Mouse (Mus musculus) ovary, adult 2 months (tissue): ENCODE data around the gene Olfr1000. TPM values are rescaled to one million over a fixed set of nuclear protein-coding genes. Genes with fewer than 3 reads are reported as not detected.

Source experiments
- polyA plus RNA-seq: library from polyadenylated mRNA; depleted of rRNA; stranded (reverse); fragments of >200 nt; gene quantifications from 2 replicates; pipeline ENCODE4 v1.2.3, GENCODE M21; 2012; rRNA removed

Olfr1000 gene
- polyA plus RNA-seq: not detected in 2 replicates

GRCm38 (mm10) chr2:85611803-85612202 lies at the start of gene Olfr1000:
Olfr1000 (minus strand) TSS chr2:85611903.

GRCm38 (mm10) chr2:85650604-85651003 lies 38.9 kb upstream of the Olfr1000 start, which contains the start of gene Olfr1002:
Olfr1002 (minus strand) TSS chr2:85650704.

GRCm38 (mm10) chr2:85588648-85589047 lies 23.1 kb downstream of the Olfr1000 start, which contains the start of gene Olfr998:
Olfr998 (plus strand) TSS chr2:85588948.

GRCm38 (mm10) chr2:85578915-85579314 lies 32.8 kb downstream of the Olfr1000 start, which contains the start of gene Olfr996:
Olfr996 (plus strand) TSS chr2:85579215.

Other genes starting within 250 kb of the Olfr1000 start
- not detected in 2 replicates for gene Olfr988, start 248.7 kb downstream of the Olfr1000 start, polyA plus RNA-seq
- not detected in 2 replicates for gene Olfr992, start 202.4 kb downstream of the Olfr1000 start, polyA plus RNA-seq
- not detected in 2 replicates for gene Olfr993, start 197.0 kb downstream of the Olfr1000 start, polyA plus RNA-seq
- gene Olfr994, start 175.5 kb downstream of the Olfr1000 start, polyA plus RNA-seq: not detected in 2 replicates
- not detected in 2 replicates for gene Olfr995, start 168.3 kb downstream of the Olfr1000 start, polyA plus RNA-seq
- 6.7 and 7.1 TPM in 2 replicates for gene 4833423E24Rik, start 92.9 kb downstream of the Olfr1000 start, polyA plus RNA-seq
- not detected in 2 replicates for gene Olfr996, start 32.7 kb downstream of the Olfr1000 start, polyA plus RNA-seq
- gene Olfr998, start 23.0 kb downstream of the Olfr1000 start, polyA plus RNA-seq: not detected in 2 replicates
- gene Olfr1002, start 38.8 kb upstream of the Olfr1000 start, polyA plus RNA-seq: not detected in 2 replicates
- gene Olfr154, start 52.6 kb upstream of the Olfr1000 start, polyA plus RNA-seq: not detected in 2 replicates
- not detected in 2 replicates for gene Olfr1006, start 66.9 kb upstream of the Olfr1000 start, polyA plus RNA-seq
- gene Olfr1008, start 77.5 kb upstream of the Olfr1000 start, polyA plus RNA-seq: not detected in 2 replicates
- gene Olfr1009, start 103.5 kb upstream of the Olfr1000 start, polyA plus RNA-seq: not detected in 2 replicates
- not detected in 2 replicates for gene Olfr1012, start 150.9 kb upstream of the Olfr1000 start, polyA plus RNA-seq
- not detected in 2 replicates for gene Olfr1013, start 155.2 kb upstream of the Olfr1000 start, polyA plus RNA-seq
- not detected in 2 replicates for gene Olfr1014, start 160.8 kb upstream of the Olfr1000 start, polyA plus RNA-seq
- gene Olfr1015, start 170.1 kb upstream of the Olfr1000 start, polyA plus RNA-seq: not detected in 2 replicates
- gene Olfr1016, start 190.6 kb upstream of the Olfr1000 start, polyA plus RNA-seq: not detected in 2 replicates
- not detected in 2 replicates for gene Olfr1018, start 206.6 kb upstream of the Olfr1000 start, polyA plus RNA-seq
- gene Olfr1019, start 233.6 kb upstream of the Olfr1000 start, polyA plus RNA-seq: not detected in 2 replicates
- gene Olfr1020, start 235.1 kb upstream of the Olfr1000 start, polyA plus RNA-seq: not detected in 2 replicates